Mouse (Mus musculus) forelimb bud, embryonic 11.5 days (tissue): ENCODE results near the gene Tshz2.

ENCODE experiments used
- DNase-seq: peaks from one replicate; pipeline ENCODE4 v3.0.0-alpha.2; 2012; ENCODE audit warnings: low read depth, low spot score

Tshz2 gene

DNA sequence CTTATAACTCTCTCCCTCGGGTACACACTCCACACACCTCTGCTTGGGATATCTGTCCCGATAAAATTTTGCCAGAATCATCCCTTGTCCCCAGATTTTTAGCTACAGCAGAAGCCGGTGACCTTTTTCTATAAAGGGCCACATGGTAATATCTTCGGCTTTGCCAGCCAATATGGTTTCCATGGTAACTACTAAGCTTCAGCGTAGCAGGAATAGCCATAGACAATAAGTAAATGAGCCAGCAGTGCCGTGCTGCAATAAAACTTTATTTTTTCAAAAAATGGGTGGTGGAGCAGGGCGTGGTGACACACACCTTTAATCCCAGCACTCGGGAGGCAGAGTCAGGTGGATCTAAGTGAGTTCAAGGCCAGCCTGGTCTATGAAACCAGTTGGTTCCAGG, 370.9 kb downstream of the Tshz2 start:
- DNase-seq, result no peak

DNA sequence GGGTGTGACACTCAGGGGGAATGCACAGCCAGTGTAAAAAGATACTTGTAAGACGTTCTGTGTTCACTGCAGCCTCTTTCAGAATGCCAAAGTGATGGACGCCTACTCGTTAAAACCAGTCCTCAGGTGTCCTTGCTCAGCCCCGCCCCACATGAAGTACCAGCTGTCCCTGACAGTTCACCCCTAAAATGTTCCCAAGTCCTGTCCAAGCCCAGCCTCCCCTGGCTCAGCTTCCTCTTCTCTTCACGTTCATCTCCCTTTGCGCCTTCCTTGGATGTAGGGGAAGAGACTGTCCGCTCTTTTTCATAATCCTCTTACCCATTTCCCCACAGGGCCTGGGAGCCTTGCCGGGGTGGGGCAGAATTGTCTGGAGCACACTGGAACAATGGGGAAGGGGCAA, 374.0 kb downstream of the Tshz2 start:
- DNase-seq, result no peak

DNA sequence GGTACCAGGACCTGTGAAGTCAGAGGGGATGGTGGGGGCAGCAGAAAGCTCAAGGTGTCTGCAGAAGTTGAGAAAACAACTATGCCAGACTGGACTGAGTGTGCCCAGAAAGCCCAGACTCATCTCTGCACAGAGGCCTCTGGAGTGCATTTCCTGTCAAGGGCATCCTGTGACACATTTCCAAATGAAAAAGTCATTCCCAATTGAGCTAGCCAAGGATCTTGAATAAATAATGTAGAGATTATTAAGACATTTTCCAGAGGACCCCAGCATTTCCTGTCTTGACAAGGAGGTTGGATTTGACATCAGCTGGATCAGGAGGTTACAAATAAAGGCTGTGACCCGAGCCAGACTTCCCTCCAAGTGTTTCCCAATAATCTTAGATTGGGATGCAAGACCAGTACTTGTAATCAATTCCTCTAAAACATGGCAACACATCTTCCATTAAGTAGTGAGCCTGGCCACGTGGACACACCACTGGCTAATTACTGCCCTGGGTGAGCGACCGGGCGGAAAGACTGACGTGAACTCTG, 374.7 kb downstream of the Tshz2 start:
- no peak for DNase-seq

DNA sequence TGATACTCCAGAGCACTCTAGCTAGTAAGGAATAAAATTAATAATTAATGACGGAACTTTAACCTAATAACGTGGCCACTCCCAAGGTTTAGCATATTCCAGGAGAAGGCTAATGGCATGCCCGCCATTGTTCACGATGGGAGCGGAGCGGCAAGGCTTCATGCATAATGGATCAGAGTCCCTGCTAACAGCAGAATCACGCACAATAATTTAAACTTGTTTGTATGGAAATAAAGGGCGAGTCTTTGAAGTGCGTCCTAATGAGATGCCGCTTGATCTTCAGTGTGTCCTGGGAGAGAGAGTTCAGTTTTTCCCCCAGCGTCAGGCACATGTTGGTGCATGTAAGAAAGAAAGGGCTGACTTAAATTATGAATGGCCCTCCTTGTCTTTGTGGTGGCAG, 376.9 kb downstream of the Tshz2 start:
- no peak for DNase-seq

DNA sequence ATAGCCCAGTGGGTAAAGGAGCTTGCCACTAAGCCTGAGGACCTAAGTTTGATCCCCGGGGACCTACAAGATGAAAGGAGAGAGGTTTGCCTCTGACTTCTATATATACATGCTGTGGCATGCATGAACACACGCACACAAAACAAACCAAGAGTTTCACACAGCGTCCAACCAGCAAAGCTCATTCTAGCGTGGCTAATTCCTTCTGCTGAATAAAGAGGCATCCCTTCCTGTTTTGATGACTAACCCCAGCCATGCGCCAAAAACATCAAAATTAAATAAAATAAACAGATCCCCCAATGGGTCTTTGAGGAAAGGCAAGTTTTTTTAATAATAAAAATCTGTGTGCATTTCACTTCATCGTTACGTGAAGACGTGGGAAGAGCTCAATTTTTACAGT, 379.0 kb downstream of the Tshz2 start:
- no peak for DNase-seq

DNA sequence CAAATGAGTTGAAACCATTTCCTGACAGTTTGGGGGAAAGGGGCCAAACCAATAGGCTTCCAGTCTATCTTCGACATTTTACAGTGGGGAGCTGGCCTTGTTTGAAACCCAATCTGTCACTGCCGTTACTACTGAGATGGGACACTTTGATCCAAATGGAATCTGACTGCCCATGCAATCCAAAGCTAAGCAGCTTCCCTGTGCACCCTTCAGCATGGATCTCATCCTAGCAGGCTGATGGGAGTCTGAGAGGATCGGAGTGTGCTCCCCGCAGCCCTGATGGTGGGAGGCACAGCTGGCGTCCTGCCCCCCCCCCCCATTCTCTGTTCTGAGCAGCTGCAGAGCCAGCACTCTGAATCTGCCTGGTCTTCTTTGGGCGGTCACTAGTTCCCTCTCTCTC, 384.5 kb downstream of the Tshz2 start:
- no peak for DNase-seq

DNA sequence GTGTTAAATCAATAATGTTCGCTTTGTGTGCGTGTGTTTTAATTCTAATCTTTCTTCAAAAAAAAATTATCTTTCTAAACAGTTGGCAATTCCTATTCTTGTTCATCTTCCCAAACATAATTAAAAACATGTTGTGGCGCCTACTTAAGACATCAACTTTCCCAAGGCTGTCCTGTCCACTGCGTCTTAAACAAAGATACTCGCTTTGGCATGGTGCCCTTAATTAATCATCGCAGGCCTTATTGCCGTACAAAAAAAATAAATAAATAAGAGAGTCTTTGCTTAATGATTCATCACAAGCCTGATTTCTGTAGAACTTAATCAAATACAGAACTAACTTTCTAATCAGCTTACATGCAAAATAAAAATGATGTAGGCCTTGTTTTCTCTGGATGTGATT, 385.1 kb downstream of the Tshz2 start:
- DNase-seq, result no peak

DNA sequence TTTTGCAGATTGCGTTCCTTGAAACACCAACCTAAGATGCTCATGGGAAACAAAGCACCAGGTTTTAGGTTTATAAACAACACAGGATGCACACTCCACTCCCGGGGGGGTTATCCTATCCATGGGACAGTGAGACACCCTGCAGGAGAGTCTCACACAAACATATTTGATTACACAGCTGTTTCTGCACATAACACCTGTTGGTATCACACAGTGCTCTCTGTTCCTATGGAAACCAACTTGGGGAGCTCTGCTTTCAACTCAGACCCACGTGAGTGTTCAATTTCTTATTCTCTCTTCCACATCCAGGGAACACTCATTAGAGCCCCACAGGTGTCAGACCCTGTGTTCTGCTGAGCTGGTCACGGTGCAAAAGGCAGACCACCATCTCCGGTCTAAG, 390.1 kb downstream of the Tshz2 start:
- DNase-seq, result peak; percentile 38

DNA sequence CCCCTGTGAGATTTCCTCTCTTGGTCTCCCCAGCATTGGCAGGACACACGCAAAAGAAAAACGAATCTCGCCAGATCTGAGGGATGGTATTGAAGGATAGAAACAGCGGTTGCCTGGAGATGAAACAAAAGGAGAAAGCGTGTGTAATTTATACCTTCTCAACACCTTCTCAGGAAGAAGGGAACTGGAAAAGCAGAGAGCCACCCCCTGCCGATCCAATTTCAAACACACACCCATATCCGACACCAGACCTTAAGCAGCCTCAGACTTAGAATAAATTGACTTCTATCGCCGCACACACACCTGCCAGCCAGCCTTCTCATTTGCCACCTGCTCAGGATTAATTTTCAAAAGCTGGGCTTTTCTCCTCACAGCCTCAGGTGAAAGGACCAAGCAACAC, 390.9 kb downstream of the Tshz2 start:
- DNase-seq, result peak; percentile 30

DNA sequence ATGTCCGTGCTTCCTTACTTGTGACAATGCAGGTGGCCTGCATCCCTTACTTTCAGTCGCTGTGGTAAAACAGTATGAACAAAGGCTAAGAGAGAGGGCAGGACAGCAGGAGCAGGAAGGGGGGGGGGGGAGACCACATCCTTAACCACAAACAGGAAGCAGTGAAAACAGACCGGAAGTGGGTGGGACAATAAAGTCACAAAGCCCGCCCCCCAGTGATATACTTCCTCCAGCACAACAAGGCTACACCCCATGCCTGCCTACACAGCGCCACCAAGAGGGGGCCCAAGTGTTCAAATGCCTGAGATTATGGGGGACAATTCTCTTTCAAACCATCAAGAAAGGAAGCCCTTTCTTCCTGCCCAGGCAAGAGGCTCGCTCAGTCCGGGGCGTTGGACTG, 392.1 kb downstream of the Tshz2 start:
- DNase-seq, result no peak

DNA sequence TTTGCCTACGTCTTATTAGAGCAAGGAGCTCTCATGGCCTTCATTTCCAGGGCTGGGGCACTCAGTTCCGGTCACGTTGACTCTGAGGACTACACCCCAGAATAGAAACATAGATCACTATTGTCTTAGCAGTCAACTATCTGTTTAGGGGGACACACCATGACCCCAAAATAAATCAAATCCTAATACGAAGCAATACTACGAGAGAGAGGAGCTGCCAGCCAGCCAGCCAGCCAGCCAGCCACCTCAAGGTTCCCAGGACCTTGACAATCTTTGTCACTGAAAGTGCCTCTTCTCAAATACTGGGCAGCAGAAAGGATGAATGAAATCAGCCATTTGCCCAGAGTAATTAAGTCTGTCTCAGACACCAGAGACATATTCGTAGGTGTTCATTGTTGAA, 393.1 kb downstream of the Tshz2 start:
- DNase-seq, result no peak

DNA sequence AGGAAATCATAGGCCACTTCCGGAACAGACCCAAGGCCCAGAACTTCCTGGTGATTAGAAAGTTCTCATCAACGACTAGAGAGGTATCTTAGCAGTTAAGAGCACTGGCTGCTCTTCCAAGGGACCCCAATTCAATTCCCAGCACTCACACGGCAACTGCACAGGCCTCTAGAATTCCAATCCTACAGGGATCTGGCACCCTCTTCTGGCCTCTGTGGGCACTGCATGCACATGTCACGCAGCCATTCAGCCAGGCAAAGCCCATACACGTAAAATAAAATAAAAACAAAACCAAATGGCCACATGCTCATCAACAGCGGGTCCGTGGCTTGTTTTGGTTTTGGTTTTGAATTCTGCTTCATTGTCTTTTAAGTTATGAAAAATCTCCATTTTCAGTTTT, 395.0 kb downstream of the Tshz2 start:
- no peak for DNase-seq

DNA sequence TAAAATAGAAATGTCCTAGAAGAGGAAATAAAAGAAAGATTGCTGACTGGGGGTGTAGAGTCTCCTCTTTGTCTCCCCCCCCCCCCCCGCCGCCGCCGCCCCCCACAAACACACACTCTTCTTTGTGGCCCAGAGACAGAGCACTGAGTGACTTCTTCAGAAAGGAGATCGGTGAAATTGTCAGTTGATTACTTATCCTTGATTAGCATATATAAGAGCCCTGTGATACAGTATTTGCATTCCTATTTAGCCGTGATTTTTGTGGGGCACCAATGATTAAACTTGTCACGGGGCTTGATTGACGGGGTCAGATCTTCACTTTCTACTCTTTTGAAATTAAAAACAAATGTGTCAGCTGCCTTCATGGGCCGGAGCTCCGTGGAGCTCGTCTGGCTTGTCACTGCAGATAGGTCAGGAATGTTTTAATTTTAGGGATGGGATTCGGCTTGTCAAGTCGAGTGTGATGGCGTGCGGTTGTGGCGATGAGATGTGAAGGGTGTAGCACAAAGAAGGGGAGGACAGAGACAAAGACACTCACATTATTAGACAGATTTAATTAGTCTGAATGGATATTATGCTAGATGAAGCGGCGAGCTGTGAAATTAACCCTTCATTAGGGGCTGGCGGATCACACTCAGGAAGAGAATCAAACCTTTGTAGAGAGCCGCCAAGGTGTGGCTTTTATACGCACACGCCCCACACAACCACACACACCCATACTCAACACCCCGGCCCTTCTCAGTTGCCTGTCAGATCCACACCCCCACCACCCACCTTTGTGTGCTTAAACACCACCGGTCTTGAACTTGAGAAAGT, 395.9 kb downstream of the Tshz2 start:
- no peak for DNase-seq

DNA sequence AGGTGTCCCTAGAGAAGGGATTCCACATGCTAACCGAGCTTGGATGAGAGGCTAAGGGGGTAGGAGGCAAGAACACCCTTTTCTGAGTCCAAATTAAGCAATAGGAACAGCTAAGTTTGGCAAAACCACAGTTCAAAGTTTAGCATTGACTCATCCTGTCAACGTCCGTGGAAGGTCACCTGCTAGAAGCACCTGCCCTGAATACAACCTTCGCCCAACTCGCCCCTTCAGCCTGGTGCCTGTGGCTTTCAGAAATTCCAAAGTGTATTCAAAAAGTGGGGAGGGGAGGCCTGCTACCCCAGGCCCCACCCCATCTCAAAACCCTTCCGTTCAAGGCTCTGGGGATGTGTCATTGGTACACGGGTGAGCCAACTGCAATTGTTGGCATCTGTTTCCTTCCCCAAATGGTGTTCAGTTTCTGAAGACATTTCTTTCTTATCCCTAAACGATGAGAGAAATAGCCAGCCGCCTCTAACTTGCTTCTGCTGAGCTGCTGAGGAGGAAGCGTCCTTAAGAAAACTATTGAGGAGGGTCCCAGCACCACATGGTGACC, 396.6 kb downstream of the Tshz2 start:
- DNase-seq, result no peak

DNA sequence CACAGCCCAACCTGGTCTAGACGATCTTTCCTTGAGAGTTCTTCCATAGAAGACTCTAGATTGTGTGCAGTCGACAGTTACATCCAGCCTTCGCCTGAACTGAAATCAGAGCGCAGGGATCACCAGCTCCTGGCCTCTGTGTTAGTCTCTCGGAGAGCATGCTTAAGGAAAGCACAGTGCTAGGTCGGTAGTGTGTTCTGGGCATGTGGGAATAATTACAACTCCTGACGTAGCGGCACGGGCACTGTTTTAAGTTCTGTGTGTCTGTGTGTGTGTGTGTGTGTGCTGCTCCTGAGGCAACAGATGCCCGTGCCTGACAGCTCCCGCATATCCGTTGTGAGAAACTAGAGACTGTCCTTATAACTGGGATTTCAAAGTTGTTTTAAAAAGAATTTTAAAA, 398.4 kb downstream of the Tshz2 start:
- peak; percentile 53 for DNase-seq

DNA sequence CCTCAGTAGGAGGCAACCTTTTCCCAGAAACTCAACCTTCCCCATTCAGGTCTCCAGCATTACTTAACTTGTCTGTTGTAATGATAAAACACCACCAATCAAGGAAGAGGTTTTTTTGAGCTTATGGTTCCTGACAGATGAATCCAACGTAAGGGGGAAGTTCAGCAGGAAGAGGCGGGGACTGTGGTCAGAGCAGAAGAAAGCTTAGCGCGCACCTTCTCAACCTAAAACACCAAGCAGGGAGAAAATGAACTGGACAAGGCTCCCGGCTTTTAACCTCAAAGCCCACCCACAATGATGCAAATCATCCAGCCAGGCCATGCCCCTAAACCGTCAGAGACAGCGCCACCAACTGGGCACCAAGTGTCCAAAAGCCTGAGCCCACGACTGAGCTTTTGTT, 399.1 kb downstream of the Tshz2 start:
- DNase-seq, result no peak

DNA sequence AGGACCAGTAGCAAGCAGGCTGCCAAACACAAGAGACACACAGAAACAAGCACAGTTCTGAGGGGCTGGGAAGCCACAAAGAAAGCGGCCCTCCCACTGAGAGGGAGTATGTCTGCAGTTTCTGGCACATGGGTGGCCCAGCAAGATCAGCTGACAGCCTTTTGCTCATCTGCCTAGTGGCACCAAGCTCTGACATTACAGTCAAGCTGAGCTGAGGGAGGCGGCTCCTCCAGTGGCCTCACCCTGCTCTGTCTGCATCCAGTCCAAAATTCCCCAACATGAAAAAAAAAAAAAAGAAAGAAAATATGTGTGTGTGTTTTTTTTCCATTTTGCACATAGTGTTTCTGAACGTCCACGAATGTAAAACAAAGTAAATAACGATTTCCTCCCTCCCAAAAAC, 400.4 kb downstream of the Tshz2 start:
- DNase-seq, result no peak

DNA sequence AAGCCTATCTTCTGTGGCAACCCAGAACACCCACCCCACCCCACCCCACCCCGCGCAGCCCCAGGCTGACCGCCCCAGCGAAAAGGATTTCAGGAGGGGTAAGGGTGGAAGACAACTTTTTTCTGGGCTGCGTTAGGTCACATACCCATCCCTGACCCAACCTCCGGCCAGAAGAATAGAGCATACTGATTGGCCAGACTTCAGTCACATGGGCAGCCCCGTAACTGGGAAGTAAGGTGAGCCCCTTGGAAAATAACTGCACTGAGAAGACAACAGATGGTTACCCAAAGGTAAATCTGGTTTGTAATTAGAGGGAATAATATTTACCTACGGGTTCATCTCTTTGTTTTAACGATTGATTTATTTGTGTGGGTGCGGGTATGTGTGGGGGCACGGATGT, 402.0 kb downstream of the Tshz2 start:
- no peak for DNase-seq

DNA sequence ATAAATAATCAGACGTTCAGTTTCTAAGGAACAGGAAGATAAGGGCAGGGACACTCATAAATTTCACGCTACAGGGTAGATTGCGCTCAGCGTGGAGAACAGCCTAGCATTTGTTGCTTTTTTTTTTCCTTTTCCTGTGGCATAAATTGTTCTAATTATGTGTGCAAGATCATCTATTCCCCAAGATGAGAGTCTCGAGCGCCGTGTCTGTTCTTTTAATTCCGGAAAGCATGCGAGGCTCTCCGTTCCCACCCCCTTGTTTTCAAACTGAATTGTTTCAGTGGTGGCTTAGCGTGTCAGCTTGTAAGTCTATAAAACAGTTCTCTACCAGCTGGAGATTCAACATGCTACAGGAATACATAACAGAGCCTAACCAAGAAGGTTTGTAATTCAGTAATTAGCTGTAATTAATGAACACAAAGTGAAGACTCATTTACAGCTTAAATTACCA, 404.0 kb downstream of the Tshz2 start:
- no peak for DNase-seq

DNA sequence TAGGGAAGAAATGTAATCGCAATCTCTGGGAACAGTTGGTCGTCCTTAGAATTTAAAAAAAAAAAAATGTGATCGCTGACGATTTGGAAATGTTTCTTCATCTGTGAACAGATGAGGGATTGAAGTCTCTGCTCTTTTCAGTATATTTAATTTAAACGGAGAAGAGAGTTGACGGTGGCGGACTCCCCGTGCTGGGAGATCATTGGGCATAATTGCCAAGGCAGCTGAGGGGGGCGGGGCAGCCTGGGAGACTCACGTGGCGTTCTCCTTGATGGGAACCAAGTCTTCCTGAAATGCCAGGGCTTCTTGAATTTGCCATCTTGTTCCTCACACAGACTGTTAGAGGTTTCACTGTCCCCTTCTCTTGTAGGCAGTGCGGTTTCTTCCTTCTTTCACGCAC, 404.5 kb downstream of the Tshz2 start:
- no peak for DNase-seq

DNA sequence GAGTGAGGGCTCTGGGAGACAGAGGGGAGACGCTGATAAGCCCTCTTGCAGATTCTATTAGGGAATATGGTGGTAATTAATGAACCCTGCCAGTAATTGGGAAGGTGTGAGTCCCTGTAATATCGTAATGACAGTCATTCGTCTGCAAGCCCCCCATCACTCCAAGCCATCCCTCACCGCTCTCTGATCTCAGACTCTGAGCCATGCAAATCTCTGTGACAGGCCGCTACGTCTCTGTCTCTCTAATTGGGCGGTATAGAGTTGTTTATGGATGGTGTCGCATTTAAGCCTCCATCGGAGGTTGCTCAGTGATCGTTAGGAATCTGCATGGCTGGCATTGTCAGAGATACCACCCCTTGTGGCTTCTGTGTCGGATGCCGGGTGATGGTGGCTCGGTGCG, 407.0 kb downstream of the Tshz2 start:
- DNase-seq, result no peak

DNA sequence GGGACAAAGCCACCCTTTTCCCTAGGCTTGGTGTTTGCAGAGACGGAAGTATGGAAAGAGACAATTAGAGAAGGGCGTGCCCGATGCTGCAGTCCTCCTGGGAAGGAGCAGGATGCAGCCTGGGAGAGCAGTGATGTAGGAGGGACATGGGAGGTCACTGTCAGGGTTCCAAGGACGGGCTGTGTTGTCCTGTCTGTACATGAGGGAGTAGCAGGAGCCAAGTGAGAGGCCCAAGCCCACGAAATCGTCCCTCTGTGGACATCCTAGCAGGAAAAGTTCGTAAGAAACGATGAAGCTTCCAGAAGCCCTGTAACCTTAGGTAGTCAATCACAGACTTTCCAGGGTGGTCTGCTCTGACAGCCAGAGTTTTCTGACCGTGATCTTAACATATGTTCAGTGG, 408.3 kb downstream of the Tshz2 start:
- DNase-seq, result no peak

DNA sequence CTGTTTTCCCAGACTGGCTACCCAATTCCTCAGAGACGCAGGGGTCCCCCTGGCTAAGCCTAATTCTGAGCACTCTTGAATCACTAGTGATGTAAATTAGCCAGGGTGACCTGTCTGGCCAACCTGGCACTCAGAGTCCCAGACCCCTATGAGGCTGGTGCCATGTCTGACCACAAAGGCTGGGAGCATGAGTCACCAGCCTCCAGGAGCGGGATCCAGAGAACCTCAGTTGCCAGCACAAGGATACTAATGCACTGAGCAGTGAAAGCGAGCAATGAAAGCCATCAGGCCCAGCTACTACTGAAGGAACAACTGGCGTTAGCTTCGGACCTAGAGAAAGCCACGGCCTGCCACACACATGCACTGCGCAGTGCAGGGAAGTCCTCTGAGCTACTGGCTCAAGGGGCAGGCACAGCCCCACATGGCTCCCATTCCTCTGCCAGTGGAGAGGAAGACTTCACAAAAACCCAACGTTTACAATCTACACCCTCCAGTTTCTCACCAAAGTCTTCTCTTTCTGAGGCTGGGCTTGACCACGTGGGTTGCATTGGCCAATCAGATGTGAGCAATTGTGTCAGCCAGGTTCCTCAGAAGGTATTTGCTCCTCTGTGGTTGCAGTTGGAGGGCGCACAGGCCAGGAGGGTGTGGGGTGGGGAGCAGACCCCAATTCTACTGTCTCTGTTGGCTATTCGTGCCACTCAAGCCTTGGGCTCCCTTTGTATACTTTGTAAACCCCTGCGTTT, 409.8 kb downstream of the Tshz2 start:
- DNase-seq, result no peak
